Mouse (Mus musculus): ENCODE measurements around the gene B4galt5. TPM values are rescaled to one million over a fixed set of nuclear protein-coding genes. Genes with fewer than 3 reads are reported as not detected.
A peak's percentile ranks its signal among the peaks of the same experiment; 100 is the strongest.

B4galt5 gene
- polyA plus RNA-seq, 1 experiment: 69.9 TPM

GRCm38 (mm10) chr2:167292151-167292591, 56.8 kb downstream of the B4galt5 start:
- peaks cover 8% of the 10 kb centered on the region for H3K4me1 ChIP-seq (ENCODE audit: control insufficient read depth, insufficient read depth, low read length)
- no peak overlapping the region for H3K27ac ChIP-seq (ENCODE audit: insufficient read depth, low read depth, low read length)
- no peak overlapping the region for H3K4me3 ChIP-seq (ENCODE audit: insufficient read depth, low read length)
- no peak for TF ChIP-seq CTCF (IDR thresholded peaks at IDR 0.05; ENCODE audit: low read depth, low read length)

DNA sequence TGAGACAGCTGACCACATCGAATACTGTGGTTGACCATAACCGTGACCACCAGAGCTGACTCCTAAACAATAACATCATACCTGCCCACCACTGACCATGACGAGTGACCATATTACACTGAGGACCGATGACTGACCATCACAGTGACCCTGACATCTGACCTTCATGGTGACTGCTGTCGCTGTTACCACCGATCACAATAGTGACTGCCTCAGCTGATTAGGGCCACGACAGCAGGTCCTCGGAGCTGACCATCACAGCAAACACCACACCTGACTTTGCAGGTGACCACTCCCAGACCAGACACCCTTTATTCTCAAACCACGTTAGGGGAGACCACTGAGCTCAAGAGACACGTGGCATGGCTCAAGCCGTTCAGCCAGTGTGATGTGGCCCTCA, 57.3 kb downstream of the B4galt5 start:
- Histone ChIP-seq H3K4me3 (ENCODE audit: insufficient read depth, low read length) (no peak overlapping the region), H3K4me1 (ENCODE audit: control insufficient read depth, insufficient read depth, low read length) (peaks cover 8% of the 10 kb centered on the region), H3K27ac (ENCODE audit: insufficient read depth, low read depth, low read length) (no peak overlapping the region)
- no peak for TF ChIP-seq POLR2A (IDR thresholded peaks at IDR 0.05; ENCODE audit: borderline replicate concordance, low read depth, low read length)

GRCm38 (mm10) chr2:167281461-167281860, 67.5 kb downstream of the B4galt5 start:
- no peak overlapping the region for H3K27ac ChIP-seq (ENCODE audit: insufficient read depth, low read depth, low read length)
- TF ChIP-seq POLR2A (IDR thresholded peaks at IDR 0.05; ENCODE audit: borderline replicate concordance, low read depth, low read length): no peak
- no peak for TF ChIP-seq CTCF (IDR thresholded peaks at IDR 0.05; ENCODE audit: low read depth, low read length)
- H3K4me1 ChIP-seq (ENCODE audit: control insufficient read depth, insufficient read depth, low read length): no peaks in the 10 kb centered on the region
- no peak overlapping the region for H3K4me3 ChIP-seq (ENCODE audit: insufficient read depth, low read length)

- no peak for TF ChIP-seq POLR2A (IDR thresholded peaks at IDR 0.05; ENCODE audit: borderline replicate concordance, low read depth, low read length)
- TF ChIP-seq CTCF (IDR thresholded peaks at IDR 0.05; ENCODE audit: low read depth, low read length): no peak
- Histone ChIP-seq H3K4me1 (ENCODE audit: control insufficient read depth, insufficient read depth, low read length) (no peaks in the 10 kb centered on the region), H3K27ac (ENCODE audit: insufficient read depth, low read depth, low read length) (no peak overlapping the region), H3K4me3 (ENCODE audit: insufficient read depth, low read length) (no peak overlapping the region)
These were observed 68.0 kb downstream of the B4galt5 start for GRCm38 (mm10) chr2:167280986-167281310.

DNA sequence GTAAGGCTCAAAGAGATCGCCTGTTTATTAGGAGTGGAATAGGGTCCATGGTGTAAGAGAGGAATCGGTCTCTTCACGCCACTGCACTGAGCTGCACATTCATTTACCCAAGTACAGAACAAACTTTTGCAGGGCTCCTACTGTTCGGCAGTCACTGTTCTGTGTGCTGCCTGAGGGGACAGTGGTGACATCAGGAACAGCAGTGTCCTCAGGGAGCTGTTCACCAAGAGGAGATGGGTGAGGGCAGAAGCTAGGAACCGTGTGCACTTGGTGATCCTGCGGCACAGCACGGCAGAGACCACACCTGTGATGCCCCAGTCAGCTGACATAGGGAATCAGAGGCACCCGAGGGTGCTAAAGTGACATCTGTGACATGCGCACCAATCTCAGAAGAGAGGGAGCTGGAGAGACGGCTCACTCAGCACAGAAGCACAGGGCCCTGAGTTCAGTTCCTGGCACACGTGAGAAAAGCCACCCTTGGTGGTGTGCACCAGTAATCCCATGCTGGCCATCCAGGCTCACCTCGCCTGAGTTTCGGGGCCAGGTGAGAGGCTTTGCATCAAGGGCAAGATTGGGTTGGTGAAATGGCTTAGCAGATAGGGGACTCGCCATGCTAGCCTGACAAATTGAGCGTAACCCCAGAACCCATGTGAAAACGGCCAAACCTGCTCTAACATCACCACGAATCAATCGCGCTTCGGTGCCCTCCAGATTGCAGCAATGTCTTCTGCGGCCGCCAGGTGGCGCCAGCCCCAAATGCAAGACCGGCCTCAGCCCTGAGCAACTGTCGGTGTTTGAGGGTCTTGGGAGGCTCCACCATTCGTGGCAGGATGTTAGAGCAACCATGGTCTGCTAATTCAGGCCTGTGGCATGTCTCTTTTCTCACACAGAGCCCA, 68.6 kb downstream of the B4galt5 start:
- no peak overlapping the region for H3K27ac ChIP-seq (ENCODE audit: insufficient read depth, low read depth, low read length)
- TF ChIP-seq CTCF (IDR thresholded peaks at IDR 0.05; ENCODE audit: low read depth, low read length) (peak; percentile 98), POLR2A (IDR thresholded peaks at IDR 0.05; ENCODE audit: borderline replicate concordance, low read depth, low read length) (no peak)
- no peak overlapping the region for H3K4me3 ChIP-seq (ENCODE audit: insufficient read depth, low read length)
- H3K4me1 ChIP-seq (ENCODE audit: control insufficient read depth, insufficient read depth, low read length): no peaks in the 10 kb centered on the region

DNA sequence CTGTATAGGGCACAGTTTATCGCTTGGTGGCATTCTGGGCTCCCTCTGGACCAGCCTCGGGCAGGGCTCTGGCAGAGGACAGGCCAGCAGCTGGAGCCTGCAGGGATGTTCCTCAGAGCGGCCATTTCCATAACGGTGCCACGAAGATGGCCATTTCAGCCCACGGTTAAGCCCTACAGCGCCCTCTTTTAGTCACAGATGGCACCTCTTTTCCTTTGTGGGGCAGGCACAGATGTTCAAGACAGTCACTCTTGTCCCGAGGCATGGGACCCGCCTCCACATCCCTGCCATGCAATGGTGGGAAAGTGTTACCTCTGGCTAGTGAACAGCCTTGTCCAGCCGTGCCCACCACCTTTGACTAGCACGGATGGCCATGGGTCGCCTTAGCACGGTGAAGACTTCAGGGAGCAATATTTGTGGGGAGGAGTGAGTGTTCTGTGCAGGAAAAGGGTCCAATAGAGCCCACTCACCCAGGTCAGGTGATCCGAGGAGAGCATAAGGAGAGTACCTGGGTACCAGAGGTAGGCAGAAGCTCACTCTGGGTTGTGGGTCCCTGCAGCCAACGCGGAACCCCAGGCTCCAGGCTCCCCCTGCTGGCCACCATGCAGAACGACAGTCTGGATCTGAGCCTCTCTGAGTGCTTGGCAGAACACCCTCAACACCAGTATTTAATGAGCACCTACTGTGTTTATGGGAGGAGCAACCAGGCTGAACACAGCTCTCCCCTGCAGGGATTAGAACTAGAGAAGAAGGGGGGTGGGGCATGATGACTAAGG, 70.0 kb downstream of the B4galt5 start:
- TF ChIP-seq CTCF (IDR thresholded peaks at IDR 0.05; ENCODE audit: low read depth, low read length) (peak; percentile 96), POLR2A (IDR thresholded peaks at IDR 0.05; ENCODE audit: borderline replicate concordance, low read depth, low read length) (no peak)
- no peak overlapping the region for H3K4me3 ChIP-seq (ENCODE audit: insufficient read depth, low read length)

GRCm38 (mm10) chr2:167278011-167278410, 71.0 kb downstream of the B4galt5 start:
- Histone ChIP-seq H3K4me3 (ENCODE audit: insufficient read depth, low read length) (no peak overlapping the region), H3K27ac (ENCODE audit: insufficient read depth, low read depth, low read length) (no peak overlapping the region), H3K4me1 (ENCODE audit: control insufficient read depth, insufficient read depth, low read length) (no peaks in the 10 kb centered on the region)
- no peak for TF ChIP-seq POLR2A (IDR thresholded peaks at IDR 0.05; ENCODE audit: borderline replicate concordance, low read depth, low read length)
- no peak for TF ChIP-seq CTCF (IDR thresholded peaks at IDR 0.05; ENCODE audit: low read depth, low read length)

More for the DNA sequence above, 70.0 kb downstream of the B4galt5 start:
- Histone ChIP-seq H3K4me1 (ENCODE audit: control insufficient read depth, insufficient read depth, low read length) (no peaks in the 10 kb centered on the region), H3K27ac (ENCODE audit: insufficient read depth, low read depth, low read length) (no peak overlapping the region)

- Histone ChIP-seq H3K4me1 (ENCODE audit: control insufficient read depth, insufficient read depth, low read length) (no peaks in the 10 kb centered on the region), H3K27ac (ENCODE audit: insufficient read depth, low read depth, low read length) (no peak overlapping the region), H3K4me3 (ENCODE audit: insufficient read depth, low read length) (no peak overlapping the region)
- no peak for TF ChIP-seq CTCF (IDR thresholded peaks at IDR 0.05; ENCODE audit: low read depth, low read length)
- no peak for TF ChIP-seq POLR2A (IDR thresholded peaks at IDR 0.05; ENCODE audit: borderline replicate concordance, low read depth, low read length)
These were observed 72.0 kb downstream of the B4galt5 start for GRCm38 (mm10) chr2:167277026-167277425.

DNA sequence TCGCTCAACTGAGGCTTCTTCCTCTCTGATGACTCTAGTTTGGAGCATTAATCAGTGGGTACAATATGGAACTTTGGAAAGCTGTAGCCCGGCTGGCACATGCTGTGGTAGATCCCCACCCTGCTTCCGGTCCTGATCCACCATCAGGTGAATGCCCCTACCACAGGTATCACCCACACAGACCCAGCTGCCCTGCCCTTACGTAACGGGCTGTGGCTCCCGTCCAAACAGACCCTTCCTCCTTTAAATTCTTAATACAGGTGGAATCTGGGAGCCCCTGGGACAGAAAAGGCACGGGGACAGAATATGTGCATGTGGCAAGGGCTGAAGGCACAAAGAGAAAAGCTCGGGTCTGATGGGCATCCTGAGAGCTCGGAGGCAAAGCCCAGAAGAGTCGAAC, 73.1 kb downstream of the B4galt5 start:
- TF ChIP-seq POLR2A (IDR thresholded peaks at IDR 0.05; ENCODE audit: borderline replicate concordance, low read depth, low read length) (no peak), CTCF (IDR thresholded peaks at IDR 0.05; ENCODE audit: low read depth, low read length) (no peak)
- no peaks in the 10 kb centered on the region for H3K4me1 ChIP-seq (ENCODE audit: control insufficient read depth, insufficient read depth, low read length)
- no peak overlapping the region for H3K27ac ChIP-seq (ENCODE audit: insufficient read depth, low read depth, low read length)
- H3K4me3 ChIP-seq (ENCODE audit: insufficient read depth, low read length): no peak overlapping the region
